Mouse (Mus musculus) CH12.LX (cell line): ENCODE results near the gene Uqcr11.

ENCODE experiments used
- CTCF ChIP-seq, 2 experiments: IDR thresholded peaks in 1 of 2; conservative IDR thresholded peaks in 1 of 2; 2 replicates each; pipeline ENCODE4 v1.5.1; 2011 to 2012; ENCODE audit warnings: low read depth in 2 of 2, low read length in 2 of 2, improper control_type of control experiment in 1 of 2, inconsistent platforms in 1 of 2, mild to moderate bottlenecking in 1 of 2, moderate library complexity in 1 of 2
- GABPA ChIP-seq: IDR thresholded peaks from 2 replicates; pipeline ENCODE4 v1.6.1; 2012; ENCODE audit warnings: low read depth, low read length, improper control_type of control experiment, inconsistent platforms; ENCODE audit not compliant: insufficient replicate concordance
- KAT2A ChIP-seq: IDR thresholded peaks from 2 replicates; pipeline ENCODE4 v1.6.1; 2012; ENCODE audit warnings: low read length, improper control_type of control experiment, inconsistent platforms; ENCODE audit not compliant: insufficient replicate concordance
- POLR2A ChIP-seq: IDR thresholded peaks from 2 replicates; pipeline ENCODE4 v1.6.1; 2011; ENCODE audit warnings: low read depth, mild to moderate bottlenecking, improper control_type of control experiment, low read length

DNA sequence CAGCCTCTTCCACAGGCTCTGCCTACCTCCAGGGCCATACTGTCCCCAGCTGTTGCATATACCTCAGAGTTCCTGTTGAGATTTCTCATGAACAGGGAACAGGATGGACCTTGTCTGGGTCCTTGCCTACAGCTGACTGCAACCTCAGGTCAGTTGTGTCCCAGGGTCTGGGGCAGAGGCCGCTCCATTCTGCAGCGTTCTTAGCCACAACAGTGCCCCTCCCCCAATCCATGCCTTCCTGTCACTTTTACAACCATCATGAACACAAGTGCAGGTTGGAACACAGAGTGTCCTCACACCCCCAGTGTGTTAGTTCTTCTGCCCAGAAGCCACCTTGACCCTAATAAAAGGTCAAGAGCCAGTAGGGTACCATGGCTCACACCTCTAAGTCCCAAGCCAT lies 17.9 kb downstream of the Uqcr11 start:
- no peak for TF ChIP-seq KAT2A
- TF ChIP-seq CTCF (conservative IDR thresholded peaks at IDR 0.05 in 1 of 2, IDR thresholded peaks at IDR 0.05 in 1 of 2; ENCODE audit: low read depth in 2 of 2, low read length in 2 of 2), result no peak
- no peak for TF ChIP-seq GABPA
- TF ChIP-seq POLR2A, result no peak
